Mouse (Mus musculus) kidney, embryonic 14.5 days (tissue): ENCODE measurements around the gene Ppie. TPM values are rescaled to one million over a fixed set of nuclear protein-coding genes. Genes with fewer than 3 reads are reported as not detected.

Experiments
- ATAC-seq: fragments of 200-750 bp; cut with Nextera tagmentation; 2 replicates; pipeline ENCODE4 v1.8.0; 2017; ENCODE audit warnings: moderate number of reproducible peaks, mild to moderate bottlenecking, moderate TSS enrichment, moderate library complexity; ENCODE audit not compliant: low FRiP score, low TSS enrichment
- H3K27ac ChIP-seq: fragments of 300-500 bp; sonication (generic); 2 replicates; pipeline ENCODE4 v1.5.1; 2014; ENCODE audit warnings: low read depth, mild to moderate bottlenecking, low read length, moderate library complexity, mixed read lengths
- H3K27me3 ChIP-seq: fragments of 300-500 bp; sonication (generic); 2 replicates; pipeline ENCODE4 v1.6.1; 2014; ENCODE audit warnings: mild to moderate bottlenecking, low read length; ENCODE audit not compliant: control insufficient read depth, insufficient read depth
- H3K36me3 ChIP-seq: fragments of 300-500 bp; sonication (generic); 2 replicates; pipeline ENCODE4 v1.6.1; 2014; ENCODE audit warnings: low read length, mixed read lengths; ENCODE audit not compliant: control insufficient read depth, insufficient read depth
- H3K4me1 ChIP-seq: fragments of 300-500 bp; sonication (generic); 2 replicates; pipeline ENCODE4 v1.6.1; 2014; ENCODE audit warnings: low read length, mixed read lengths; ENCODE audit not compliant: control insufficient read depth, insufficient read depth
- H3K4me2 ChIP-seq: fragments of 300-500 bp; sonication (generic); replicated peaks from 2 replicates; pipeline ENCODE4 v1.6.1; 2014; ENCODE audit warnings: low read depth, mild to moderate bottlenecking, low read length
- H3K4me3 ChIP-seq: fragments of 300-500 bp; sonication (generic); 2 replicates; pipeline ENCODE4 v1.5.1; 2014; ENCODE audit warnings: mild to moderate bottlenecking, low read length
- H3K9ac ChIP-seq: fragments of 300-500 bp; sonication (generic); 2 replicates; pipeline ENCODE4 v1.6.1; 2014; ENCODE audit warnings: low read depth, mild to moderate bottlenecking, low read length, moderate library complexity
- H3K9me3 ChIP-seq: fragments of 300-500 bp; sonication (generic); 2 replicates; pipeline ENCODE4 v1.6.1; 2016; ENCODE audit warnings: low read length; ENCODE audit not compliant: control insufficient read depth
- WGBS: fragments of 180-500 bp; shearing (Covaris S2); extraction: QIAGEN DNeasy Blood & Tissue Kit; methylation state at CpG from one replicate; pipeline ENCODE4 v1.1.7; 2014; 5-methylcytosine and 5-hydroxymethylcytosine counted together
- polyA plus RNA-seq: library from polyadenylated mRNA; unstranded; fragments of >200 nt; fragmentation: Nextera tagmentation; extraction: Ambion mirVana; gene quantifications from 2 replicates; pipeline ENCODE4 v1.2.1, GENCODE M21; 2014

The Ppie gene
- polyA plus RNA-seq, 1 experiment from 2014 or later, result 110 TPM

DNA sequence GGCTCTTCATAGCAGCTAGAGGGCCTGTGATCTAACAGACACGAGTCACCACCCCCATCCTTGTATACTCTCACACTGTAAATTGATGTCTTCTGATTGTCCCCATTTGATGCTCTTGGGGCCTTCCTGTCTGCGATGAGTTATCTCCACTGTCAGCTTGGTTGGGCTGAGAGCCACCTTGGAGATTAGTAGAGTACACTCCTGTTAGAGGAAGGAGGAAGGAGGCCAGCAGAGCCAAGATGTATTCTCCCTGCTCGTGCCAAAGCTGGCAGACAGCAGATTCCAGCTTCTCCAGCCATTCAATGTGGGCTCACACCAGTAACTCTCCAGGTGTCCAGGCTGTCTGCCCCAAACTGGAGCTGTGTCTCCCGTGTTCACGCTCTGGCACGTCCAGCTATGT is 20.8 kb upstream of the Ppie start:
- Histone ChIP-seq H3K4me3 (no peak overlapping the region), H3K9ac (no peak overlapping the region), H3K4me1 (no peaks in the 10 kb centered on the region), H3K27me3 (no peaks in the 10 kb centered on the region), H3K4me2 (no peak overlapping the region), H3K36me3 (no peaks in the 10 kb centered on the region), H3K27ac (no peak overlapping the region), H3K9me3 (0 out of 2 replicates have a peak, but pooled peaks cover 2% of the 10 kb centered on the region)
- no peak for ATAC-seq
- WGBS, result 80% methylated on average over 6 of the region's 6 CpGs

DNA sequence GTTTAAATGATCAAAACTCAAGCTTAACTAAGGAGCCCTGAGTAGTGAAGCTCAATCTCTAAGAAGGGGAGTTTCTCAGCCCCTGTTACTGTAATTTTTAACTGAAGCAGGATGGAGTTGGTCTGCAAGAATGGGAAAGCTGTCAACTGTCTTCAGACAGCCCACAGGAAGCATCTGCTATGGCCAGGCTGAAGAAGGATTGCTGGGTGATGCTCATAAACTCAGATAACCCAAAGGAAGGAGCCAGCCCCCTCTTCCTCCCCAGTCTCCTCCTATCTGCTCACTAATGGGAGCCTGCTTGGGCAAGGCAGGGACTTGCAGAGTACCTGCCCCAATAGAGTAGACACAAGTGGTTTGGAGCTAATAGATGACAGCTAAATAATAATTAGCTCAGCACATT is 16.1 kb upstream of the Ppie start:
- ATAC-seq, result no peak

DNA sequence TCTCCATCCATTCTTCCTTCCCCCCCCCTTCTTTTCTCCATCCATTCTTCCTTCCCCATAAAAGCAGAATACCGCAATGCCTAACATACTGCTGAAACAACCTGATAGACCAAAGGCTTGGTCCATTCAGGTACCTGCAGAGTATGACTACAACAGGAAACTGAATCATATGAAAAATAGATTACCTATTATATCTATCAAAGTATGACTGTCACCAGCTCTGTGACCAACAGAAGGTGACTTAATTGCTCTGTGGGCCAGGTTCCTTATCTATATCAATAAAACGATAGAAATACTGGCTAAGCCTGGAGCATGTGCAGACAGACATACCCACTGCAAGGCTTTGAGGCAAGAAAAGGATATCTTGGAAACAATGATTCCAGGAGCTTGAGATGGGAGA is 15.7 kb upstream of the Ppie start:
- 58% methylated on average over 2 of the region's 2 CpGs for WGBS

More for the DNA sequence above, 16.1 kb upstream of the Ppie start:
- H3K4me2 ChIP-seq, result no peak overlapping the region
- no peak overlapping the region for H3K9ac ChIP-seq
- no peaks in the 10 kb centered on the region for H3K4me1 ChIP-seq
- H3K27me3 ChIP-seq, result no peaks in the 10 kb centered on the region; the same call in 1 of the 2 replicates
- no peaks in the 10 kb centered on the region for H3K36me3 ChIP-seq
- no peak overlapping the region for H3K27ac ChIP-seq
- 0 out of 2 replicates have a peak, but pooled peaks cover 2% of the 10 kb centered on the region for H3K9me3 ChIP-seq
- H3K4me3 ChIP-seq, result no peak overlapping the region

DNA sequence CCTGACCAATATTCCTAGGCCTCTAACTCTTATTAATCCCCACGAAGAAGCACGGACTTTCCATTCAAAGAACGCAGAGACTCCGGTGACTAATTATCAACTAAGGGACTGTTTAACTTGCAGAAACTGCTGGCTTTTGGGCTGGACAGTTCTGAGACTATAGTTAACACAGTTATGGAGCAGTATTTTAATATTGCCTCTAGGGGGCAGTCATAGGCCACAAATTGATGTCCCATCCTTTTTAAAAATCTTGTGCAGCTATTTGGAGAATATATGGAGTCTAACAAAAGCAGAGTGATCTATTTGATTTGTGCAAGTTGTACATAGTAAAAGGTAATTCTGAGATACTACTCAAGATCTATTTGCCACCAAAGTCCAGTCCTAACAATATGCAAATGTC is 15.3 kb upstream of the Ppie start:
- H3K27me3 ChIP-seq, result no peaks in the 10 kb centered on the region; the same call in 1 of the 2 replicates

More for the DNA sequence above, 15.7 kb upstream of the Ppie start:
- Histone ChIP-seq H3K4me3 (no peak overlapping the region), H3K27me3 (no peaks in the 10 kb centered on the region; the same call in 1 of the 2 replicates), H3K4me1 (no peaks in the 10 kb centered on the region), H3K27ac (no peak overlapping the region), H3K9me3 (0 out of 2 replicates have a peak, but pooled peaks cover 2% of the 10 kb centered on the region), H3K36me3 (no peaks in the 10 kb centered on the region), H3K9ac (no peak overlapping the region), H3K4me2 (no peak overlapping the region)
- no peak for ATAC-seq

GRCm38 (mm10) chr4:123152976-123153375 is 13.2 kb upstream of the Ppie start:
- 43% methylated on average over 5 of the region's 5 CpGs for WGBS
- H3K27ac ChIP-seq, result no peak overlapping the region
- no peak overlapping the region for H3K4me2 ChIP-seq
- H3K9ac ChIP-seq, result no peak overlapping the region
- no peaks in the 10 kb centered on the region for H3K4me1 ChIP-seq
- H3K27me3 ChIP-seq, result no peaks in the 10 kb centered on the region; the same call in 1 of the 2 replicates
- no peak for ATAC-seq
- no peaks in the 10 kb centered on the region for H3K36me3 ChIP-seq
- no peak overlapping the region for H3K4me3 ChIP-seq
- H3K9me3 ChIP-seq, result no peaks in the 10 kb centered on the region

More for the DNA sequence above, 15.3 kb upstream of the Ppie start:
- no peak for ATAC-seq
- no peak overlapping the region for H3K9ac ChIP-seq
- H3K4me1 ChIP-seq, result no peaks in the 10 kb centered on the region
- H3K27ac ChIP-seq, result no peak overlapping the region
- H3K36me3 ChIP-seq, result no peaks in the 10 kb centered on the region
- 31% methylated on average over 4 of the region's 4 CpGs for WGBS
- H3K4me2 ChIP-seq, result no peak overlapping the region
- no peak overlapping the region for H3K4me3 ChIP-seq
- 0 out of 2 replicates have a peak, but pooled peaks cover 2% of the 10 kb centered on the region for H3K9me3 ChIP-seq

DNA sequence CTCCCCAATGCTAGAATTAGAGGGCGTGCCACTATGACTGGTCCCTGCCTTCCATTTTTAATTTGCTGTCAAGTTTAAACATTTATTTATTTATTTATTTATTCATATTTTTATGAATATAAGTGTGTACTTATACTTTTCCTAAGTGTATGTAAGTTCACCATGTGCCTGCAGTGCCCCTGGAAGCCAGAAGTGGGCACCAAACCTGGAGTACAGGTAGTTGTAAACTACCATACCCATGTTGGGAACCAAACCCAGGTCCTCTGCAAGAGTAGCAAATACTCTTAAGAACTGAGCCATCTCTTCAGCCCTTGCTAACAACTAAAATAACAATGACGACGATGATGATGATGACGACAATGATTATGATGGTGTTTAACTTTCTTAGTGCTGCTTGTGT is 12.3 kb upstream of the Ppie start:
- 77% methylated on average over 4 of the region's 4 CpGs for WGBS
- H3K4me3 ChIP-seq, result no peak overlapping the region
- no peaks in the 10 kb centered on the region for H3K36me3 ChIP-seq
- no peaks in the 10 kb centered on the region for H3K4me1 ChIP-seq
- no peak overlapping the region for H3K4me2 ChIP-seq
- ATAC-seq, result no peak
- H3K27me3 ChIP-seq, result no peaks in the 10 kb centered on the region; the same call in 1 of the 2 replicates
- H3K9me3 ChIP-seq, result no peaks in the 10 kb centered on the region
- no peak overlapping the region for H3K9ac ChIP-seq
- no peak overlapping the region for H3K27ac ChIP-seq

DNA sequence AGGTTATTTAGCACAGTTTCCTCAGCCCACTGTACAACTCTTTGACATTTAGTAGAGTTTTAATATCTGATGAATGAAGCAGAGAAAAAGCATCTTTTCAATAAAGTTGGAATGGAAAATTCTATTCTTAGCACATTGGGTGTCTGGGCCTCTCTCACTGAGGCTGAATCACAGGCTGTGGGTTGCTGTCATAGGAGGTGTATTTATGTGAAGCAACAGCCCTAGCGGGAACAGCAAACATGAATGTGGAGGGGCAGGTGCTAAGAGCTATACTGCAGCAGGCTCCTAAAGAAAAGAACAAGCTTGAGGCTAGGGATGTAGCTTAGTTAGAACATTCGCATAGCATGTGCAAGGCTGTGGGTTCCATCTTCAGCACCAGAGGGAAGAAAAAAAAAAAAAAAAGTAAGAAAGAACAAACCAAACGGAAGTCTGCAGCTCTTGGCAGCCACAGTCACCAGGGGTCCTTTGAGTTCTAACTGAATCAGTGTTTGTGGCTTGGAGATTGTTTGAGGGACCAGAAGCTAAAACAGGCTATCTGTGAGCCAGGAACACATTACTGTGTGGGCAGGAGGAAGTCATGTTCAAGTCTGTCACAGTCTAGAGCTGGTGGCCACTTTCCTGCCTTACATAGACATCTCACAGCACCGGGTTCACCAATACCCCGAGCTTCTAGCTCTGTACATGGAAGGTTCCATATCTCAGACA is 7.8 kb upstream of the Ppie start:
- no peak overlapping the region for H3K27ac ChIP-seq
- no peak overlapping the region for H3K9ac ChIP-seq
- H3K27me3 ChIP-seq, result no peaks in the 10 kb centered on the region
- H3K9me3 ChIP-seq, result no peaks in the 10 kb centered on the region
- no peaks in the 10 kb centered on the region for H3K36me3 ChIP-seq
- no peak overlapping the region for H3K4me3 ChIP-seq
- H3K4me2 ChIP-seq, result no peak overlapping the region
- ATAC-seq, result no peak
- no peaks in the 10 kb centered on the region for H3K4me1 ChIP-seq
- WGBS, result 73% methylated on average over 5 of the region's 5 CpGs

GRCm38 (mm10) chr4:123137551-123137950 is 2.2 kb downstream of the Ppie start:
- Histone ChIP-seq H3K4me1 (peaks cover 11% of the 10 kb centered on the region), H3K9me3 (no peaks in the 10 kb centered on the region), H3K36me3 (peaks cover 40% of the 10 kb centered on the region), H3K4me2 (no peak overlapping the region), H3K27ac (no peak overlapping the region), H3K9ac (no peak overlapping the region), H3K27me3 (no peaks in the 10 kb centered on the region), H3K4me3 (no peak overlapping the region)
- no peak for ATAC-seq
- WGBS, result 90% methylated on average over 3 of the region's 3 CpGs

DNA sequence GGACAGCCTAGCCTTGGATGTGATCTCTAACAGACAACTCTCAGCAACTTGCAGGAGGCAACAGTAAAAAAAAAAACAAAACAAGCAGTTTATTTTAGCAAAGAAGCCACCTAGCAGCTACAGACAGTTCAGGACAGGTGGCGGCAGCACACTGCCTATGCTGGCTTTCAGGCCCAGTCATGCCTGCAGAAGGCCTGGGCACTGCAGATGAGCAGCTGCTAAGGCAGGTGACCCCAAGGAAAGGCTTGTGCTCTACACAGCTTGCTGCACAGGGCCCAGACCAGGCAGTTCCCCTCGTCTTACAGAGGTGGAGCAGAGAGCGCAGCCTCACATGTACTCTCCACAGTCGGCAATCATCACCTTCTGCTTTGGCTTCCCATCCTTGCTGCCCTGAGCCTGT is 12.7 kb downstream of the Ppie start:
- no peak overlapping the region for H3K9ac ChIP-seq
- H3K4me2 ChIP-seq, result no peak overlapping the region
- no peak overlapping the region for H3K4me3 ChIP-seq
- no peaks in the 10 kb centered on the region for H3K9me3 ChIP-seq
- H3K36me3 ChIP-seq, result peaks cover 70% of the 10 kb centered on the region
- ATAC-seq, result no peak
- H3K4me1 ChIP-seq, result no peaks in the 10 kb centered on the region
- WGBS, result 89% methylated on average over 4 of the region's 4 CpGs
- H3K27ac ChIP-seq, result no peak overlapping the region
- H3K27me3 ChIP-seq, result no peaks in the 10 kb centered on the region
